Mouse (Mus musculus) hindbrain, embryonic 15.5 days (tissue): ENCODE results near the gene Mbnl1. TPM values are rescaled to one million over a fixed set of nuclear protein-coding genes. Genes with fewer than 3 reads are reported as not detected.

Experiments
- ATAC-seq: fragments of 200-750 bp; cut with Nextera tagmentation; 2 replicates; pipeline ENCODE4 v1.8.0; 2017; ENCODE audit warnings: low read depth, moderate number of reproducible peaks, moderate TSS enrichment; ENCODE audit not compliant: low FRiP score
- H3K27ac ChIP-seq: fragments of 300-500 bp; sonication (generic); replicated peaks from 2 replicates; pipeline ENCODE4 v1.5.1; 2015; ENCODE audit warnings: mild to moderate bottlenecking, inconsistent platforms
- H3K27me3 ChIP-seq: fragments of 300-500 bp; sonication (generic); 2 replicates; pipeline ENCODE4 v1.6.1; 2015; ENCODE audit warnings: control low read depth, inconsistent platforms
- H3K36me3 ChIP-seq: fragments of 300-500 bp; sonication (generic); 2 replicates; pipeline ENCODE4 v1.6.1; 2015; ENCODE audit warnings: control low read depth, inconsistent platforms
- H3K4me1 ChIP-seq: fragments of 300-500 bp; sonication (generic); replicated peaks from 2 replicates; pipeline ENCODE4 v1.6.1; 2015; ENCODE audit warnings: control low read depth, inconsistent platforms
- H3K4me2 ChIP-seq: fragments of 300-500 bp; sonication (generic); 2 replicates; pipeline ENCODE4 v1.6.1; 2015; ENCODE audit warnings: moderate library complexity, mild to moderate bottlenecking, inconsistent platforms
- H3K4me3 ChIP-seq: fragments of 300-500 bp; sonication (generic); 2 replicates; pipeline ENCODE4 v1.5.1; 2015; ENCODE audit warnings: mild to moderate bottlenecking, inconsistent platforms
- H3K9ac ChIP-seq: fragments of 300-500 bp; sonication (generic); 2 replicates; pipeline ENCODE4 v1.6.1; 2015; ENCODE audit warnings: inconsistent platforms
- H3K9me3 ChIP-seq: fragments of 300-500 bp; sonication (generic); 2 replicates; pipeline ENCODE4 v1.6.1; 2016; ENCODE audit warnings: control low read depth, inconsistent platforms
- WGBS: fragments of 180-500 bp; shearing (Covaris S2); methylation state at CpG from one replicate; pipeline ENCODE4 v1.1.7; 2015; 5-methylcytosine and 5-hydroxymethylcytosine counted together
- polyA plus RNA-seq: library from polyadenylated mRNA; unstranded; fragments of >200 nt; fragmentation: Nextera tagmentation; extraction: Ambion mirVana; gene quantifications from 2 replicates; pipeline ENCODE4 v1.2.1, GENCODE M21; 2015

Mbnl1 gene
- polyA plus RNA-seq, 1 experiment from 2014 or later: 46.0 TPM

GRCm38 (mm10) chr3:60580699-60581098 is 108.1 kb downstream of the Mbnl1 start:
- Histone ChIP-seq H3K36me3 (no peaks in the 10 kb centered on the region), H3K9ac (no peak overlapping the region), H3K4me3 (no peak overlapping the region), H3K27me3 (no peaks in the 10 kb centered on the region), H3K4me2 (no peak overlapping the region), H3K9me3 (no peaks in the 10 kb centered on the region), H3K27ac (no peak overlapping the region), H3K4me1 (peaks cover 21% of the 10 kb centered on the region)
- 51% methylated on average over 5 of the region's 5 CpGs for WGBS
- ATAC-seq: no peak

GRCm38 (mm10) chr3:60582154-60582553 is 109.5 kb downstream of the Mbnl1 start:
- Histone ChIP-seq H3K9me3 (no peaks in the 10 kb centered on the region), H3K4me1 (peaks cover 12% of the 10 kb centered on the region), H3K27me3 (no peaks in the 10 kb centered on the region), H3K4me2 (no peak overlapping the region), H3K9ac (no peak overlapping the region), H3K27ac (no peak overlapping the region), H3K36me3 (no peaks in the 10 kb centered on the region), H3K4me3 (no peak overlapping the region)
- WGBS: 61% methylated on average over 3 of the region's 3 CpGs
- ATAC-seq: no peak

- Histone ChIP-seq H3K4me2 (no peak overlapping the region), H3K27ac (no peak overlapping the region), H3K9me3 (no peaks in the 10 kb centered on the region), H3K27me3 (no peaks in the 10 kb centered on the region), H3K4me1 (peaks cover 10% of the 10 kb centered on the region), H3K36me3 (no peaks in the 10 kb centered on the region), H3K9ac (no peak overlapping the region), H3K4me3 (no peak overlapping the region)
- 71% methylated on average over 1 of the region's 1 CpGs for WGBS
- no peak for ATAC-seq
Measured at GRCm38 (mm10) chr3:60582620-60583019, 110.0 kb downstream of the Mbnl1 start.

- no peak overlapping the region for H3K4me2 ChIP-seq
- H3K9me3 ChIP-seq: no peaks in the 10 kb centered on the region
- H3K27me3 ChIP-seq: no peaks in the 10 kb centered on the region
- H3K27ac ChIP-seq: no peak overlapping the region
- ATAC-seq: no peak
- no peak overlapping the region for H3K9ac ChIP-seq
- H3K36me3 ChIP-seq: no peaks in the 10 kb centered on the region
- H3K4me3 ChIP-seq: no peak overlapping the region
- WGBS: 88% methylated on average over 3 of the region's 3 CpGs
- peaks cover 6% of the 10 kb centered on the region for H3K4me1 ChIP-seq
Measured at GRCm38 (mm10) chr3:60584704-60585103, 112.1 kb downstream of the Mbnl1 start.

- peaks cover 6% of the 10 kb centered on the region for H3K4me1 ChIP-seq
- H3K9ac ChIP-seq: no peak overlapping the region
- 85% methylated on average over 3 of the region's 3 CpGs for WGBS
- no peak overlapping the region for H3K4me3 ChIP-seq
- no peak overlapping the region for H3K4me2 ChIP-seq
- no peaks in the 10 kb centered on the region for H3K36me3 ChIP-seq
- H3K27me3 ChIP-seq: no peaks in the 10 kb centered on the region
- H3K27ac ChIP-seq: no peak overlapping the region
- no peaks in the 10 kb centered on the region for H3K9me3 ChIP-seq
- no peak for ATAC-seq
Measured at GRCm38 (mm10) chr3:60586046-60586445, 113.4 kb downstream of the Mbnl1 start.

GRCm38 (mm10) chr3:60587149-60587548 is 114.5 kb downstream of the Mbnl1 start:
- Histone ChIP-seq H3K9me3 (no peaks in the 10 kb centered on the region), H3K36me3 (no peaks in the 10 kb centered on the region), H3K27ac (no peak overlapping the region), H3K4me2 (no peak overlapping the region), H3K9ac (no peak overlapping the region), H3K4me3 (no peak overlapping the region), H3K27me3 (no peaks in the 10 kb centered on the region), H3K4me1 (peaks cover 6% of the 10 kb centered on the region)
- ATAC-seq: peak; percentile 25; the same call in 1 of the 2 replicates
- WGBS: 56% methylated on average over 4 of the region's 4 CpGs

GRCm38 (mm10) chr3:60589361-60589760 is 116.7 kb downstream of the Mbnl1 start:
- H3K4me2 ChIP-seq: no peak overlapping the region
- no peak overlapping the region for H3K9ac ChIP-seq
- no peaks in the 10 kb centered on the region for H3K36me3 ChIP-seq
- H3K4me3 ChIP-seq: no peak overlapping the region
- 69% methylated on average over 3 of the region's 3 CpGs for WGBS
- ATAC-seq: no peak
- no peak overlapping the region for H3K27ac ChIP-seq
- no peaks in the 10 kb centered on the region for H3K27me3 ChIP-seq
- peaks cover 6% of the 10 kb centered on the region for H3K4me1 ChIP-seq
- H3K9me3 ChIP-seq: no peaks in the 10 kb centered on the region

- WGBS: 93% methylated on average over 10 of the region's 10 CpGs
- ATAC-seq: no peak
- H3K27me3 ChIP-seq: no peaks in the 10 kb centered on the region
- no peaks in the 10 kb centered on the region for H3K9me3 ChIP-seq
- H3K36me3 ChIP-seq: no peaks in the 10 kb centered on the region
- no peak overlapping the region for H3K27ac ChIP-seq
- H3K4me2 ChIP-seq: no peak overlapping the region
- no peaks in the 10 kb centered on the region for H3K4me1 ChIP-seq
- no peak overlapping the region for H3K4me3 ChIP-seq
- H3K9ac ChIP-seq: no peak overlapping the region
Measured at GRCm38 (mm10) chr3:60595606-60596005, 123.0 kb downstream of the Mbnl1 start.

- Histone ChIP-seq H3K4me2 (no peak overlapping the region), H3K9me3 (no peaks in the 10 kb centered on the region), H3K9ac (no peak overlapping the region), H3K4me3 (no peak overlapping the region), H3K27me3 (no peaks in the 10 kb centered on the region), H3K27ac (no peak overlapping the region), H3K4me1 (no peaks in the 10 kb centered on the region), H3K36me3 (no peaks in the 10 kb centered on the region)
- WGBS: 77% methylated on average over 4 of the region's 4 CpGs
- ATAC-seq: no peak
Measured at GRCm38 (mm10) chr3:60596985-60597384, 124.4 kb downstream of the Mbnl1 start.

- ATAC-seq: peak; percentile 42; the same call in 1 of the 2 replicates
- Histone ChIP-seq H3K4me1 (no peaks in the 10 kb centered on the region), H3K27me3 (no peaks in the 10 kb centered on the region), H3K4me3 (no peak overlapping the region), H3K9me3 (no peaks in the 10 kb centered on the region), H3K4me2 (no peak overlapping the region), H3K27ac (no peak overlapping the region), H3K9ac (no peak overlapping the region), H3K36me3 (no peaks in the 10 kb centered on the region)
- 22% methylated on average over 4 of the region's 4 CpGs for WGBS
Measured at GRCm38 (mm10) chr3:60601686-60602085, 129.1 kb downstream of the Mbnl1 start.

- no peaks in the 10 kb centered on the region for H3K4me1 ChIP-seq
- no peak overlapping the region for H3K27ac ChIP-seq
- no peaks in the 10 kb centered on the region for H3K9me3 ChIP-seq
- no peak overlapping the region for H3K9ac ChIP-seq
- no peak overlapping the region for H3K4me2 ChIP-seq
- no peak for ATAC-seq
- no peaks in the 10 kb centered on the region for H3K36me3 ChIP-seq
- no peaks in the 10 kb centered on the region for H3K27me3 ChIP-seq
- no peak overlapping the region for H3K4me3 ChIP-seq
- 87% methylated on average over 4 of the region's 4 CpGs for WGBS
Measured at GRCm38 (mm10) chr3:60602923-60603549, 130.4 kb downstream of the Mbnl1 start.

- H3K4me1 ChIP-seq: no peaks in the 10 kb centered on the region
- WGBS: 93% methylated on average over 4 of the region's 4 CpGs
- no peak overlapping the region for H3K4me3 ChIP-seq
- H3K27me3 ChIP-seq: no peaks in the 10 kb centered on the region
- no peak overlapping the region for H3K4me2 ChIP-seq
- H3K36me3 ChIP-seq: no peaks in the 10 kb centered on the region
- H3K9me3 ChIP-seq: no peaks in the 10 kb centered on the region
- no peak for ATAC-seq
- no peak overlapping the region for H3K27ac ChIP-seq
- H3K9ac ChIP-seq: no peak overlapping the region
Measured at GRCm38 (mm10) chr3:60603637-60604036, 131.0 kb downstream of the Mbnl1 start.

- no peak for ATAC-seq
- Histone ChIP-seq H3K9me3 (no peaks in the 10 kb centered on the region), H3K9ac (no peak overlapping the region), H3K4me3 (no peak overlapping the region), H3K27me3 (no peaks in the 10 kb centered on the region), H3K36me3 (no peaks in the 10 kb centered on the region), H3K4me2 (no peak overlapping the region), H3K4me1 (no peaks in the 10 kb centered on the region), H3K27ac (no peak overlapping the region)
- 91% methylated on average over 6 of the region's 6 CpGs for WGBS
Measured at GRCm38 (mm10) chr3:60604205-60604604, 131.6 kb downstream of the Mbnl1 start.
